Mouse (Mus musculus) G1E (cell line): ENCODE results near the gene Ttc21b. TPM values are rescaled to one million over a fixed set of nuclear protein-coding genes. Genes with fewer than 3 reads are reported as not detected.

Experiments
- ATAC-seq: 2 replicates; pipeline ENCODE4 v1.8.0; 2016; ENCODE audit warnings: mild to moderate bottlenecking; ENCODE audit not compliant: insufficient number of reproducible peaks, poor library complexity, low FRiP score, severe bottlenecking; ENCODE audit errors: extremely low read depth
- DNase-seq: peaks from one replicate; pipeline ENCODE4 v3.0.0; 2012; ENCODE audit warnings: low spot score
- H3K27me3 ChIP-seq: 2 replicates; pipeline ENCODE4 v1.6.1; 2012; ENCODE audit warnings: mild to moderate bottlenecking, low read length, inconsistent platforms; ENCODE audit not compliant: insufficient read depth
- H3K36me3 ChIP-seq: replicated peaks from 2 replicates; pipeline ENCODE3; 2012; ENCODE audit warnings: mild to moderate bottlenecking, inconsistent platforms
- H3K4me1 ChIP-seq: 2 replicates; pipeline ENCODE4 v1.6.1; 2012; ENCODE audit warnings: low read depth, low read length, inconsistent platforms, mixed read lengths; ENCODE audit not compliant: insufficient read depth
- H3K4me3 ChIP-seq: 2 replicates; pipeline ENCODE4 v1.5.1; 2012; ENCODE audit warnings: low read depth, mild to moderate bottlenecking, inconsistent platforms, low read length, moderate library complexity, mixed read lengths
- H3K9me3 ChIP-seq: replicated peaks from 2 replicates; pipeline ENCODE4 v1.6.1; 2012; ENCODE audit warnings: inconsistent platforms
- CTCF ChIP-seq: IDR thresholded peaks from 2 replicates; pipeline ENCODE4 v1.5.1; 2012; ENCODE audit warnings: low read depth, low read length, inconsistent platforms, mixed read lengths
- GATA1 ChIP-seq: IDR thresholded peaks from 2 replicates; pipeline ENCODE4 v1.6.1; 2012; ENCODE audit warnings: borderline replicate concordance, low read length, inconsistent platforms, mixed read lengths
- GATA2 ChIP-seq: IDR thresholded peaks from 2 replicates; pipeline ENCODE4 v1.6.1; 2012; ENCODE audit warnings: low read depth, low read length, inconsistent platforms, borderline replicate concordance
- POLR2AphosphoS5 ChIP-seq: IDR thresholded peaks from 2 replicates; pipeline ENCODE4 v1.6.1; 2012; ENCODE audit warnings: low read depth, low read length, inconsistent platforms; ENCODE audit not compliant: insufficient replicate concordance
- TAL1 ChIP-seq: conservative IDR thresholded peaks from 2 replicates; pipeline ENCODE4 v1.6.1; 2012; ENCODE audit warnings: low read depth, low read length, inconsistent platforms, mixed read lengths
- polyA plus RNA-seq: library from polyadenylated mRNA; stranded (reverse); fragments of >175 nt; gene quantifications from 2 replicates; pipeline ENCODE4 v1.2.3, GENCODE M21; 2012
- total RNA-seq, 2 experiments: library from RNA; stranded (forward) in 1 of 2; stranded (reverse) in 1 of 2; fragments of 200-1000 nt in 1 of 2; fragments of >200 nt in 1 of 2; fragmentation: Nextera tagmentation in 1 of 2; gene quantifications; 2 replicates each; pipeline ENCODE4 v1.2.3; 2014 to 2017

Ttc21b gene
- not detected in 2 replicates for total RNA-seq (2014; fragmentation: Nextera tagmentation)
- 0.05 and 0.06 TPM in 2 replicates for total RNA-seq (2017)
- polyA plus RNA-seq = not detected in 2 replicates

GRCm38 (mm10) chr2:66256220-66257131, at the start of gene Ttc21b:
Ttc21b (minus strand) TSS chr2:66256617.
- no peak for TF ChIP-seq TAL1
- TF ChIP-seq GATA2 = no peak
- TF ChIP-seq POLR2AphosphoS5 = no peak
- no peak for TF ChIP-seq GATA1
- no peak for TF ChIP-seq CTCF
- DNase-seq = no peak
- H3K4me1 ChIP-seq = no peaks in the 10 kb centered on the region
- H3K27me3 ChIP-seq = no peaks in the 10 kb centered on the region
- no peak within 1 kb of the TSS; the same call in 1 of the 2 replicates for H3K4me3 ChIP-seq
- H3K36me3 ChIP-seq = no peaks in the 10 kb centered on the region
- ATAC-seq = no peak
- peaks cover 25% of the 10 kb centered on the region for H3K9me3 ChIP-seq

DNA sequence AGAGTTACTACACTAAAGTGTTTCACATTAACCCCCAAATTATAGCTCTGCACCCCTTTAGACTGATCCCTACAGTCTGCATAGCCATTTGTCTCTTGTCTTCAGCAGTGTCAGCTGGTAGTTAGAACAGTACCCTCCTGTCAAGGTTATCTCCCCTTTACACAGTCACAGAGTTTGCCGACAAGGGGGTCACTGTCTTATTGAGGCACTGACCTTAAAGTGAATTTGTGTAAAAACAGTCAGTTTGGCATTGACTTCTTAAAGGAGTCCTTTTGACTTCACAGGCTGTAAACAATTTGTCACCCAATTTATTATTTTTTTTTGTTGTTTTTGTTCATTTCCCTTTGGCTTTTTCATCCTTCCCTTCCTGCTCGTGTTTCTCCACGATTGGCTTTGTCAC, 16.1 kb upstream of the Ttc21b start:
- H3K9me3 ChIP-seq = peaks cover 18% of the 10 kb centered on the region
- H3K36me3 ChIP-seq = no peaks in the 10 kb centered on the region
- H3K4me1 ChIP-seq = no peaks in the 10 kb centered on the region
- DNase-seq = no peak
- TF ChIP-seq TAL1 = no peak
- no peak for TF ChIP-seq CTCF
- TF ChIP-seq POLR2AphosphoS5 = no peak
- TF ChIP-seq GATA1 = no peak
- no peak for TF ChIP-seq GATA2
- H3K27me3 ChIP-seq = no peaks in the 10 kb centered on the region
- no peak for ATAC-seq
- no peak overlapping the region for H3K4me3 ChIP-seq

DNA sequence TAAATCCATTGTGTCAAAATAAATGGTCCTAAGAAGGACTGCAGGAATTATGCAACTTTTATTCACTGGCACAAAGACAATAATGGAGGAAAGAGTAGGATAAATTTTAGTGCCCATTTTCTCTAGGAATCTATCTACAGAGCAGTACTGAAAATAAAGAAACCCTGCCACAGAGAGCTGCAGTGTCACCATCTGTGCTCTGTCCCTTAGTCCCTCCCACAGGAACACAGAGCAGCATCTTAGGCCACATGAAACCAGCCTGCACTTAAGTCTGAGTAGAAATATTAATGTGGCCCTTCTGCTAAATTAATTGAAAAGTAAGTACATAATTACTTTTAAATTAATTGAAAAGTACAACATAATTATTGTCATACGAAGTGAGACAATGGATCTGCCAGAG, 12.4 kb downstream of the Ttc21b start:
- no peaks in the 10 kb centered on the region for H3K36me3 ChIP-seq
- DNase-seq (no peak), ATAC-seq (no peak)
- TF ChIP-seq TAL1 = no peak
- TF ChIP-seq GATA1 = no peak
- TF ChIP-seq CTCF = no peak
- no peak for TF ChIP-seq GATA2
- TF ChIP-seq POLR2AphosphoS5 = no peak
- no peaks in the 10 kb centered on the region for H3K4me1 ChIP-seq
- peaks cover 7% of the 10 kb centered on the region for H3K9me3 ChIP-seq
- H3K4me3 ChIP-seq = no peak overlapping the region
- H3K27me3 ChIP-seq = no peaks in the 10 kb centered on the region

DNA sequence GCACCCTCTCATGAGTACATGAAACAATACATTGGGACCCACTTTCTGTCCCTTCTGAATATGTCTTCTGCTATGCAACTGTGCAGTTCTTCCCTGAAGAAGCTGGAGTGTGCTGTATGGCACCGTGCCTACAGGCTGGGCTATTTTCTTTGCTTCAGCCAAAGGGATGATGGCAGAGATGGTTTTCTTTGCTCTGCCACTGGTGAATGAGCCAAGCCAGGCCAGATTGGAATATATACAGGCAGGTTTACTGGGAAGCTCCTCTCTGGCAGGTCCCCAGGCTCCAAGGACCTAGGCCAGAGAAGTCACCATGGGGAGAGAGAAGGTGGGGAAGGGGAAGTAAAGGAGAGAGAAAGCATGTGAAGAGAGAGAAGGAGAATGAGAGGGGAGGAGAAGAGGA, 16.1 kb downstream of the Ttc21b start:
- H3K36me3 ChIP-seq = no peaks in the 10 kb centered on the region
- H3K27me3 ChIP-seq = no peaks in the 10 kb centered on the region
- DNase-seq (no peak), ATAC-seq (no peak)
- H3K4me3 ChIP-seq = no peak overlapping the region
- TF ChIP-seq CTCF (no peak), TAL1 (no peak), GATA2 (no peak), POLR2AphosphoS5 (no peak), GATA1 (no peak)
- no peaks in the 10 kb centered on the region for H3K4me1 ChIP-seq
- no peaks in the 10 kb centered on the region; the same call in 1 of the 2 replicates for H3K9me3 ChIP-seq

DNA sequence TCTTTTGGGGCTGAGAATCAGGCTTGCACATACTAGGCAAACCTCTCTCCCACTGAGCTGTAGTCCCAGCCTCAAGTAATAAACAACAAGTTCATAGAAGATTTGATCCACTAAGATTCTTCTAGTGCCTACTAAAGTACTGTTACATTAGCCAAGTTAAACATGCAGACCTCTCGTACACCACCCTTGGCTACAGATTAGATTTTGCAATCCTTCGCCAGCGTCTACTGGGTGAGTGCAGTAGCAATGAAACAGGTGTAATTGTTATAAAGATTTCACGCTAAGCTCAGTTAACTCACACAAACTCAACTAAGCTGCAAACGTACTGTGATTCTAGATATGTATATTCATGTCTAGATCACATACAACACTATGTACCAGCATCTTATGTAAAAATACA, 17.5 kb downstream of the Ttc21b start:
- Histone ChIP-seq H3K4me1 (no peaks in the 10 kb centered on the region), H3K4me3 (no peak overlapping the region), H3K36me3 (no peaks in the 10 kb centered on the region), H3K27me3 (no peaks in the 10 kb centered on the region), H3K9me3 (no peaks in the 10 kb centered on the region; the same call in 1 of the 2 replicates)
- DNase-seq = no peak
- no peak for ATAC-seq
- no peak for TF ChIP-seq POLR2AphosphoS5
- no peak for TF ChIP-seq GATA1
- no peak for TF ChIP-seq TAL1
- TF ChIP-seq CTCF = no peak
- TF ChIP-seq GATA2 = no peak

DNA sequence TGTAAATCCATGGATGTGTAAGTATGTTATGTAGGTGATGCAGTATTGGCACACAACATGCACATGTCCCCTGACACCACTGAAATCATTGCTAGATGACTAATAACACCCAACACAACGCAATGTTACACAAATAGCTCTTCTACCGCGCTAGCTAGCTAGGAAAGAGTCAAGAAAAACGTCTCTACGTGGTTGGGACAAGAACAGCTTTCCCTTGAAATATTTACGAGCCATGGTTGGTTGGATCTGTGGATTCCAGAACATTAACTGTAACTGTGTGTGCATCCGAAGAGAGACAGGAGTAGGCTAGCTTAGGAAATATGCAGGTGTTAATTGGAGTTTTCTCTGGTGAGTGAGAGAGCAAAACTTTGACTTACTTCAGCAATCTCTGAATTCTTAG, 35.5 kb downstream of the Ttc21b start:
- H3K27me3 ChIP-seq = no peaks in the 10 kb centered on the region
- DNase-seq (no peak), ATAC-seq (no peak)
- H3K36me3 ChIP-seq = no peaks in the 10 kb centered on the region
- peaks cover 16% of the 10 kb centered on the region for H3K9me3 ChIP-seq
- no peaks in the 10 kb centered on the region for H3K4me1 ChIP-seq
- TF ChIP-seq GATA1 (no peak), TAL1 (no peak), POLR2AphosphoS5 (no peak), CTCF (no peak), GATA2 (no peak)
- H3K4me3 ChIP-seq = no peak overlapping the region
